Mouse (Mus musculus): ENCODE results near the gene Gm42715. TPM values are rescaled to one million over a fixed set of nuclear protein-coding genes. Genes with fewer than 3 reads are reported as not detected.

Gene Gm42715
- total RNA-seq, 2 experiments from 2014 or later, result 10.3 to 10.5 TPM

DNA sequence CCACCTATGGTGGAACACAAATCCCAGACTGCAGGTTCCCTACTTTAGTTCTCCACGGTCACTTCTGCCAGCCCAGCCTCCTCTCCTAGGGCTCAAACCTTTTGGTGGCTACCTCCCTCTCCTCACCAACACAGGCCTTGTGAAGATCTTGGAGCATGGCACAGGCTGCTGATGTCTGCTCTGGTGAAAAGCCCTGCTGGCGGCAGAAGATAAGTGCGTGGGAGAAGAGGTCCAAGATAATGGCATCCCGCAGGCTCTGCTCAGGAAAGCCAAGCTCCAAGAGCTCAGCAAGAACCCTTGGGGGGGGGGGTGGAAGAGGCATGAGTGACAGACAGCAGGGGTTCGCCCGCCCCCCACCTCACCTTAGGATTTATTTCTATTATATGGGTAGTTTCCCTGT is 66.8 kb downstream of the Gm42715 start:
- DNase-seq, result no peak

DNA sequence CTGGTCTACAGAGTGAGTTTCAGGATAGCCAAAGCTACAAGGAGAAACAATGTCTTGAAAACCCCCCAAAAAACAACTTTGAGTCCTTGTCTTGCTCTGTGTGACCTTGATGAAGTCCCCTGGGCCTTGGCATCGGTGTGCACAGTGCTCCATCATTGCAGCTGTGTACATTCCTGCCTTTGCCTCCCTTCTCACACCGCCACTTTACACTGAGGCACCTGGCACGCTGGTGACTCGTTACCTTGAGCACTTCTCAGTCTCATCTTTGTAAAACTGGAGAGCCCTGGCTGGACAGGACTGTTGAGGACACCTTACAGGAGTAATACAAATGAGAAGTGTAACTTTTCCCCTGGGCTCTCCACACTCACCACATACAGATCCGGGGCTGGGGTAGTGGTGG is 67.8 kb downstream of the Gm42715 start:
- DNase-seq, result no peak

- peak; percentile 82 for DNase-seq
Measured at GRCm38 (mm10) chr7:127588011-127588871, 68.9 kb downstream of the Gm42715 start, which contains the start of the genes Ccdc189 and Rnf40. TSS of gene Ccdc189 (minus strand) at chr7:127588595. TSS of gene Rnf40 (plus strand) at chr7:127588767.

GRCm38 (mm10) chr7:127588901-127589300 is 69.5 kb downstream of the Gm42715 start:
- DNase-seq, result no peak

GRCm38 (mm10) chr7:127589637-127590036 is 70.3 kb downstream of the Gm42715 start:
- no peak for DNase-seq

- no peak for DNase-seq
Measured at GRCm38 (mm10) chr7:127591108-127591507, 71.7 kb downstream of the Gm42715 start.

DNA sequence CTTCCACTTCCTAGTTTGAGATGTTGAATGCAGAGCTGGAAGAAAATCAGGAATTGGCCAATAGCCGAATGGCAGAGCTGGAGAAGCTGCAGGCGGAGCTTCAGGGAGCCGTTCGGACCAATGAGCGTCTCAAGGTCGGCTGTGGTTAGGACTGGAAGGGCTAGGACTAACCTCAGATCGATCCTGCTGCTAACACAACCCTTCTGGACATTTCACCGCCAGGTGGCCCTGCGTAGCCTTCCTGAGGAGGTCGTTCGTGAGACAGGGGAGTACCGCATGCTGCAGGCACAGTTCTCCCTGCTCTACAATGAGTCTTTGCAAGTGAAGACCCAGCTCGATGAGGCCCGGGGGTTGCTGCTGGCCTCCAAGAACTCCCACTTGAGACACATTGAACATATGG is 73.2 kb downstream of the Gm42715 start:
- no peak for DNase-seq

GRCm38 (mm10) chr7:127596747-127597146 is 77.4 kb downstream of the Gm42715 start:
- DNase-seq, result no peak

- no peak for DNase-seq
Measured at GRCm38 (mm10) chr7:127600612-127601011, 81.2 kb downstream of the Gm42715 start.

GRCm38 (mm10) chr7:127601735-127602134 is 82.4 kb downstream of the Gm42715 start:
- no peak for DNase-seq

DNA sequence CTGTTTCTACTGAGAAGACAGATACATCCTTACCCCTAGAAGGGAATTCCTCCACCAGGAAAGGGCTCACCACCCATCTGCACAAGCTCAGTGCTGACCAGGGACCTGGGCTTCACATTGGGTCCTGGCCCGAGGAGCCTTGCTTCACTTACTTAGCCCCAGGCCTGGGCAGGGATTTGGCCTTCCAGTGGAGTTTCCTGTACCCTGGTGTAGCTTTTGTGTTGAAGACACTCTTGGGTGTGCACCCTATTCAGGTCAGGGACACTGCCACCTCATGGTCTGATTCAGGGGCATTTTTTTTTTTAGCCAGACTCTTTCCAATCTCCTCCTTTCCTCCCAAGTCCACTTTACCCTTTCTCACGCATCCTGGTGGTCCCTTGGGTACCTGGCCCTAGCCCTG is 83.5 kb downstream of the Gm42715 start:
- no peak for DNase-seq

GRCm38 (mm10) chr7:127604256-127604655 is 84.9 kb downstream of the Gm42715 start:
- DNase-seq, result no peak

DNA sequence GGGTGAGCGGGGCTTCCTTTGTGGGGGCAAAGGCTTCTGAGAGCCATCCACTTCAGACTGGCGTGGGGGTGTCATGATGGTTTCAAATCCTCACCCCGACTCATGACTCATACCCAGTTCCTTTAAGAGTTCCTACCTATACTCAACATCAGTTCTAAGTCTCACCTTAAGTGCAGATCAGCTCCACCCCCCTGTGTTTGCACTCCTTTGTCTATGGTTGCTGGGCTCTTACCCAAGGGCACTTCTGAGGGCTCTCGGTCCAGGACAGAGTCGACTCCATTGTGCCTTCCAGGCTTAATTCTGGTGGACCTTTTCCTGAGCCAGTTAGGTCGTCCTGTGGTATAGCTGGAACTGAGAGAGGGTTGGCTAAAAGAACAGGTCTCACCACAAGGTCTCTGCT is 87.8 kb downstream of the Gm42715 start:
- DNase-seq, result no peak

- no peak for DNase-seq
Measured at GRCm38 (mm10) chr7:127611011-127611410, 91.6 kb downstream of the Gm42715 start.

DNA sequence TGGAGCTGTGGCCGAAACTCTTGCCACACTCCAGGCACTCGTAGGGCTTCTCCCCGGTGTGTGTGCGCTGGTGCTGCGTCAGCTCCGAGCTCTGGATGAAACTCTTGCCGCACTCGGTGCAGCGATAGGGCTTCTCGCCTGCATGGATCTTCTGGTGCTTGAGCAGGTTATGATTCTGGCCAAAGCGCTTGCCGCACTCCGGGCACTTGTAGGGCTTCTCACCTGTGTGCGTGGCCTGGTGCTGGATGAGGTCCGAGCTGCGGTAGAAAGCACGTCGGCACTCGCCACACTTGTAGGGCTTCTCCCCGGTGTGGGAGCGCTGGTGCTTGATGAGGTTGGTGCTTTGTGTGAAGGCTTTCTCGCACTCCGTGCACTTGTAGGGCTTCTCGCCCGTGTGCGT is 92.2 kb downstream of the Gm42715 start:
- DNase-seq, result no peak

GRCm38 (mm10) chr7:127613501-127613900 is 94.1 kb downstream of the Gm42715 start:
- no peak for DNase-seq

- DNase-seq, result no peak
Measured at GRCm38 (mm10) chr7:127614091-127614490, 94.7 kb downstream of the Gm42715 start.

- no peak for DNase-seq
Measured at GRCm38 (mm10) chr7:127614511-127614890, 95.1 kb downstream of the Gm42715 start.

- peak; percentile 63 for DNase-seq
Measured at GRCm38 (mm10) chr7:127614891-127615843, 95.8 kb downstream of the Gm42715 start, which contains the start of gene Zfp629. TSS of gene Zfp629 (minus strand) at chr7:127615797.

DNA sequence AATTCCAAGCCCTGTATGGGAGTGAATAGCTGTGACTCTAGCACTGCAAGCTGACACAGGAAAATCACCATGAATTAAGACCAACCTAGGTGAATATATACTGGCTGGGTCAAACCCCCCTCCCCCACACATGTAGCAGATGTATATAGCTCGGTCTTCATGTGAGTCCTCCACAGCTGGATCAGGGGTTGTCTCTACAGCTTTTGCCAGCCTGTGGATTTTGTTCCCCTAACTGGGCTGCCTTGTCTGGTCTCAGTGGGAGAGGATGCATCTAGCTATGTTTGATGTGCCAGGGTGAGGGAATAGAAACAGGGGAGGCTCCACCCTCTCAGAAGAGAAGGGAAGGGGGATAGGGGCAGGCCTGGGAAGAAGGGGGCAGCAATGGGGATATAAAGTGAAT is 97.0 kb downstream of the Gm42715 start:
- DNase-seq, result no peak

Measured in gastrocnemius, postnatal 10 days (tissue).